Mouse (Mus musculus): ENCODE measurements around the gene Hps6.
A peak's percentile ranks its signal among the peaks of the same experiment; 100 is the strongest.

Hps6 gene

GRCm38 (mm10) chr19:46003371-46004226, at the start of gene Hps6:
Hps6 (plus strand) TSS chr19:46003508.
- DNase-seq: peak; percentile 86 to 93

DNA sequence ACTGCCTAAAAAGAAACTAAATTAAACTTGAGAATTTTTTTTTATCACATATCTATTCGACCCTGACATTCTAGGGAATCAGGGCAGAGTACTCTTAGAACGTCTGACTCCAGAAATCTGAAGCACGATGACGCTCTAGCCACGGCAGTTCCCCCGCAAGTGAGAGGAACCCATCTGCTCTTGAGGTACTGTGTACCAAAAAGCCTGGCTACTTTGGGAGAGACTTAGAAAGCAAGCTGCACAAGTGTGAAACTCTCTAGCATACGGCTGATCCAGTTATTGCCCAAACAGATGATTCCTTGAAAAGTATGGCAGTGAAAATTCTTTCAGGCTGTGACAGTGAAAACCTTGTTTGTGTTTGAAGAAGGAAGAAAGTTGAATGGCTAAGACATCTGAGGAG, 46.6 kb upstream of the Hps6 start:
- DNase-seq: no peak

DNA sequence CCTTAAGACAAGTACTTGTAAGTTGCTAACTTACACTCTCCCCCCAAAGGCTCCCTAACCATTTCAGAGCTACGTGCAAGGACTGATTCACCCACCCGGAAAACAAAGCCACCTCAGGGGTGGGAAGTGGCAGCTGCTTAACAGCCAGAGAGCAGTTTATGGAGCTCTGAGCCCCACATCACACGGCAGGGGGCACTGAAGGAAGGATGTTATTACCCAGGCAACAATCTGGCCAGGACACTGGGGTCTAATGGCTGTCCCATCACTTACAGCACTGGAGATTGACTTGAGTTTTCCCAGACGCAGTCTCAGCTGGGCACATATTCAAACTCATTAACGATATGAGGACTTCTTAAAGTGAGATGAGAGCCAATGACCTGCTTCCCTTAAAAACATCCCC, 42.5 kb upstream of the Hps6 start:
- DNase-seq: peak in 1 of 2 experiments; percentile 9

DNA sequence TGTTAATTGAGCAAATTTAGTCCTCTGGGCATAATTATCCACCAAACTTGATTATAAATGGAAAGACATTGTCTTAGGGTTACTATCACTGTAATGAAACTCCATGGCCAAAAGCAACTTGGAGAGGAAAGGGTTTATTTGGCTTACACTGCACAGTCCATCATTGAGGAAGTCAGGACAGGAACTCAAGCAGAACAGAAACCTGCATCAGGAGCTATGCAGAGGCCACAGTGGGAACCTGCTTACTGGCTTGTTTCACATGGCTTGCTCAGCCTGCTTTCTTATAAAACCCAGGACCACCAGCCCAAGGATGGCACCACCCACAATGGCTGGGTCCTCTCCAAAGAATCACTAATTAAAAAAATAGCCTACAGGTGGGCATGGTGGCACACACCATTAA, 18.9 kb upstream of the Hps6 start:
- peak in 1 of 2 experiments; percentile 8 for DNase-seq

DNA sequence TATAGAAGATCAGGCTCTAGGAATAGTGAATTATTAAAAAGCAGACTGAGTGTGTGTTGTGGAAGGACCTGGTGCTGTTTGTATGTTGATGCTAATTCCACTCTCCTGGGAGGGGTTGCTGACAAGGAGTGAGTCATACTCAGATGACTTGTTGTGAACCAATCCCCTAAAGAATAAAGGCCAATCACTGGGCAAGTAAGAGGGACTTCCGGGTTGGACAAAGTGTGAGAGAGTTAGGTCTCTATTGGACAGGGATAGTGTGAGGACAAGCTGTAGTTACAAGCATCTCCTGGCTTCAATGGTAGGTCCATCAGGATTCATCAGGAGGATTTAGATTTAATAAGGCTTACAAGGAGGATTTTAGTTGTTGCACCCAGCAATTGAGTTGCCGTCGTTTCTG, 15.1 kb upstream of the Hps6 start:
- DNase-seq: no peak

DNA sequence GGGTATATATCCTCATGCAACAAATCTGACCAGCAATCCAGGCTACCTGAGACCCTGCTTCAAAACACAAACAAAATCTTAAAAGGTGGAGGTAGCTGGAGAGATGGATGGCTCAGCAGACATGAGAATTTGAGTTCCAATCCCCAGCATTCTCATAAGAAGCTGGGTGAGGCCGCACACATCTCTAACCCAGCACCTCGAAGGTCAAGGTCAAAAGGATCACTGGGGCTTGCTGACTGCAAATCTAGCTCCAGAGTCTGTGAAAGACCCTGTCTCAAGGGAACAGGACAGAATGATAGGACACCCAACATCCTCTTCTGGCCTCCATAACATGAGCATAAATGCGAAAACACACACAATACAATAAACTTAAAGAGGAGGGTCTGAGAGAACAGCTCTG, 12.1 kb upstream of the Hps6 start:
- no peak for DNase-seq

GRCm38 (mm10) chr19:45993441-45993840, 9.9 kb upstream of the Hps6 start:
- DNase-seq: peak in 1 of 2 experiments; percentile 44

GRCm38 (mm10) chr19:45993981-45994737, 9.1 kb upstream of the Hps6 start:
- DNase-seq: peak in 1 of 2 experiments; percentile 26

DNA sequence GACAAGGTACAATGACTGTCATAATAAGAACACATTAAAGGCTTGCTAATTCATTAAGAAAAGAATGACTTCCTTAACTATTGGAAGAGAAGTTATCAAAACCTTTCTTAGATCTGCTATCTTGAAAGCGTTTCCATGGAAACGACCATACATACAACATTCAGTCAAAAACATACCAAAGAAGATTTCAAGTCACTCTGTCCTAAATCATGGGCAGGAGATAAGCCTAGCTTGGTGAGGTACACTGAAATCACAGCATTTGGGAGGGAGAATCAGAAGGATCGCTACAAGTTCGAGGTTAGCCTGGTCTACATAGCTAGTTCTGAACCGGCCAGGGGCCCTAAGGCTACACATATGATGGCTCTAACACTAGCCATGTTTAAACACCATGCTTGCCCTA, 5.9 kb upstream of the Hps6 start:
- DNase-seq: no peak

- DNase-seq: peak; percentile 94 to 97
Observed at GRCm38 (mm10) chr19:45997785-45998693, 5.3 kb upstream of the Hps6 start, which contains the start of gene Armh3. Armh3 (minus strand) TSS chr19:45998488.

- DNase-seq: no peak
Observed at GRCm38 (mm10) chr19:45998694-45999217, 4.6 kb upstream of the Hps6 start.

- DNase-seq: no peak
Observed at GRCm38 (mm10) chr19:45999378-45999777, 3.9 kb upstream of the Hps6 start.

- no peak for DNase-seq
Observed at GRCm38 (mm10) chr19:46002279-46002678, 1.0 kb upstream of the Hps6 start.

- DNase-seq: no peak
Observed at GRCm38 (mm10) chr19:46004814-46005466, 1.6 kb downstream of the Hps6 start.

DNA sequence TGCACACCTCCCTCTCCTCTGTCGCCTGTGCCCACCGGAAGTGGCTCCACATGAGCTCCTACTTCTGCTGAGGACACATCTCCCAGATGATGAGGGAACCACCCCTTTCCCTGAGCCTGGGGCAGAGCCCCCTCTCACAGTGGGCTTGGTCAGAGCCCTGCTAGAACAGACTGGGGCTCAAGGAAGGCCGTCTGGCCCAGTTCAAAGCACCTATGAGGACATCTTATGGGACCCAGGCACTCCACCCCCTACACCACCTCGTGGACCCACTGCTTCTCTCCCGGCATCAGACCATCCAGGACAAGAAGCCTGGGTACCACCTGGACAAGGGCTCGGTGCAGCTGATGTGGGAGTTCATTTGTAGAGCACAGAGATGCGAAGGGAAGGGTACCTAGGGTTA, 2.4 kb downstream of the Hps6 start:
- DNase-seq: no peak

DNA sequence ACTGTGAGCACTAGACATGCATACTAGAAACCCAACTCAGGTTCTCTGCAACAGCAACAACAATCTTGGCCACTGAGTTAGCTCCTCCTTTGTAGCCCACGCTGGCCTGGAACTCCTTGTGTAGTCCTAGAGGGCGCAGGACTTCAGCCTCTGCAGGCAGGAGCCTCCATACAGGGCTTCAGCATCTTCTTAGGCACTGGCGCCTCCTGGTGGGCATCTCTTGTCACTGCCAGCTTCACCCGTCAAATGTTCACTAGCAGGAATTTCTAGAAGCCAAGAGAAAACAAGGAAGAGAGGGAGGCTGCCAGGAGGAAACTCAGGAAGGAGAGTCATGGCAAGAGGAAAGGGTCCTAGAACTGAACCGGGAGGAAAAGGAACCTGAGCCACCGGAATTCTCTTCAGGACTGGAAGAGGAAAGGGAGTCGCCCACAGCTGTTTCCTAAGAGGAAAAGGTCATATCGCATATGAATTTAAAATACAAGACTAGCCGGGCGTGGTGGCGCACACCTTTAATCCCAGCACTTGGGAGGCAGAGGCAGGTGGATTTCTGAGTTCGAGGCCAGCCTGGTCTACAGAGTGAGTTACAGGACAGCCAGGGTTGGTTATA, 11.4 kb downstream of the Hps6 start:
- DNase-seq: peak; percentile 94 to 95

DNA sequence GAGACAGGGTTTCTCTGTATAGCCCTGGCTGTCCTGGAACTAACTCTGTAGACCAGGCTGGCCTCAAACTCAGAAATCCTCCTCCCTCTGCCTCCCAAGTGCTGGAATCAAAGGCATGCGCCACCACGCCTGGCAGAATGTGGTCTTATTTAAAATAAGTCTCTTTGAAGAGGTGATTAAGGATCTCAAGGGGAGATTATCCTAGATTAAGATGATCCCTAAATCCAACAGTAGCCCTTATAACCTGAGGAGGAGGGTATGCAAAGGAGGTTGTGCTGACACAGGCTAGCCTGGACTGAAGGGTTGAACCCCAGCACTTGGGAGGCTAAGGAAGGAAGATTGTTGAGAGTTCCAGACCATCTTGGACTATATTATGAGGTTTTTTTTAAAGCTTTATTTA, 12.7 kb downstream of the Hps6 start:
- DNase-seq: no peak

- peak in 1 of 2 experiments; percentile 44 for DNase-seq
Observed at GRCm38 (mm10) chr19:46024959-46025358, 21.7 kb downstream of the Hps6 start.

- DNase-seq: no peak
Observed at GRCm38 (mm10) chr19:46026567-46026966, 23.3 kb downstream of the Hps6 start.

DNA sequence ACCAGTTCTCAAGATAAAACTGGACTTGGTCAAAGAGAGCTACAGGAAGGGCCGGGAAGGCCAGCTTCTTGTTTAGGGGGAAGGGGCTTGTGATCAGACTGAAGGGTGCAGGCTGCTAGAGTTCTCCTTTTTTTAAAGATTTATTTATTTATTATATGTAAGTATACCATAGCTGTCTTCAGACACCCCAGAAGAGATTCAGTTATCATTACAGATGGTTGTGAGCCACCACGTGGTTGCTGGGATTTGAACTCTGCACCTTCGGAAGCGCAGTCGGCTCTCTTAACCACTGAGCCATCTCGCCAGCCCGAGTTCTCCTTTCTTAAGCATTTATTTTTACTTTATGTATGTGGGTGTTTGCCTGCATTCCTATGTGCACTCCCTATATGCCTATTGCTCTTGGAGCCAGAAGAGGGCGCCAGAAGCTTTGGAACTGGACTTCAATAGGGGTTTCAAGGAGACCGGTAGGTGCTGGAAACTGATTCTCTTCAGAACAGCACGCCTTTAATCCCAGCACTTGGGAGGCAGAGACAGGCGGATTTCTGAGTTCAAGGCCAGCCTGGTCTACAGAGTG, 25.5 kb downstream of the Hps6 start:
- DNase-seq: no peak

DNA sequence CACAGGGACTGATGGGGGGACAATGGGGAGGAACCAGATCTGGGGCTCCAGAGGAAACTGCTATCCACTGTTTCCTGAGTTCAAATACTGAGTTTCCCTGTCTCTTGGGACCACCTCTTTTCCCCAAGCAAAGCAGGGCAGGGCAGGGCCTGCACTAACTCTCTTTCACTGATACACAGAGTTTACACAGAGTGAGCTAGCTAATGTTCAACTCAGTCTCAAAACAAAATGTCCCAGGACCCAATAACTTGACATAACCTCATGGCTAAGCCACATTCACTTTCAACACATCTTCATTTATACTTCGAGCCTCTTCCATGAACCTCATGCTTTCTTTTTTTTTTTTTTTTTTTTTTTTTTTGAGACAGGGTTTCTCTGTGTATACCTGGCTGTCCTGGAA, 26.3 kb downstream of the Hps6 start:
- no peak for DNase-seq
